Mouse (Mus musculus): ENCODE data around the gene Rp9. TPM values are rescaled to one million over a fixed set of nuclear protein-coding genes. Genes with fewer than 3 reads are reported as not detected.
"Not testable (repeated sequence)": the region's sequence is repeated elsewhere in the genome, so short reads cannot be mapped to it uniquely, and the experiment has no call there.

Rp9 gene
- polyA plus RNA-seq, 1 experiment from 2014 or later: 43.9 TPM

DNA sequence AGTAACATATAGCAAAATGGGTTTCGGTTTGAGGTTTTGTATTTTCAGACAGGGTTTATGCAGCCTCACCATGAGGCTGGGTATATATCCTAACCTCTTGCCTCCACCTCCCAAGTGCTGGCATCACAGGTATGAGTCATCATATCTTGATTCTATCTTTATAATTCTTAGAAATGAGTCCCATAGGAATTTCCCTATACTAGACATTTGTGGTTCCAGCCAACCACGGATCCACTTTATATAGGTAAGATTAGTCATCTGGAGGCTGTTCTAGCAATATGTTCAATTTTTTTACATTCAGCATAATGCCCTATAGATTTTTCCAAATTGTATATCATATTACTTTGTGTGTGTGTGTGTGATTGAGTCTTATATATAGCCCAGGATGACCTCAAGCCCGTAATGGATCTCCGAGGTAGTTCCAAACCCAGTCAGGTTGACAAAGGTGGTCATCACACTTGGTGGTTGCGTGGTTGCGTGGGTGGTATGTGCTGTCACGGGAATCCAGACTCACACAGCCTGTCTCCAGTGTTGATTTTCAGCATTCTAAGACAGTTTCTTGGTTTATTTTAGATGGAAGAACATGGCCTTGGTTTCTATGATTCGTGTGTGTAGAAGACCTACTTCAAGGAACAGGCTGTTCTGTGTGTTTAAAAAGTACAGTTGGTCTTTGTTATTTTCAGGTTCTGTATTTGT, 14.5 kb upstream of the Rp9 start:
- whole genome bisulfite sequencing: 96% methylated on average over 8 of the region's 8 CpGs
- H3K27me3 ChIP-seq (ENCODE audit: poor library complexity, severe bottlenecking): no peaks in the 10 kb centered on the region
- no peaks in the 10 kb centered on the region for H3K4me1 ChIP-seq
- H3K9me3 ChIP-seq: no peaks in the 10 kb centered on the region
- H3K27ac ChIP-seq: no peak overlapping the region
- H3K4me3 ChIP-seq: no peak overlapping the region
- no peaks in the 10 kb centered on the region for H3K36me3 ChIP-seq (replicated peaks)
- DNase-seq (ENCODE audit: extremely low spot score, low spot score): no peak

DNA sequence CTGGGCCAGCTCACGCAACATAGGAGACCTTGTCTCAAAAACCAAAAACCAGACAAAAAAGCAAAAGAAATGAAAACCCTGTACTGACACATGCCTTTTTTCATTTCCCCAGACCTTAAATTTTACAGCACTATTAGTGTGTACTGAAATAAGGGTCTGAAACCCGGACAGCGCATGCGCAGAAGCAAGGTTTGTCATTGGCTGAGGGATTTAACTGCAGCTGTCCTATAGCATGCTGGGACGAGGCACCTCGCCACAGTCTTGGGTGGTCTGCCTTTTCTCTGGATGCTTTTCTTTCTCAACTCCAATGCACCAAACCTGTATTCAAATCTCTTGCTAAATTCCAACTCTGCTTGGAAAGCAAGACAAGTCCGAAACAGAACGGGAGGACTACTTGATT, 9.4 kb upstream of the Rp9 start:
- Histone ChIP-seq H3K27ac (no peak overlapping the region), H3K9me3 (no peaks in the 10 kb centered on the region), H3K36me3 (replicated peaks) (no peaks in the 10 kb centered on the region), H3K27me3 (ENCODE audit: poor library complexity, severe bottlenecking) (no peaks in the 10 kb centered on the region), H3K4me3 (no peak overlapping the region), H3K4me1 (peaks cover 19% of the 10 kb centered on the region)
- 92% methylated on average over 8 of the region's 8 CpGs for WGBS
- no peak for DNase-seq (ENCODE audit: extremely low spot score, low spot score)

DNA sequence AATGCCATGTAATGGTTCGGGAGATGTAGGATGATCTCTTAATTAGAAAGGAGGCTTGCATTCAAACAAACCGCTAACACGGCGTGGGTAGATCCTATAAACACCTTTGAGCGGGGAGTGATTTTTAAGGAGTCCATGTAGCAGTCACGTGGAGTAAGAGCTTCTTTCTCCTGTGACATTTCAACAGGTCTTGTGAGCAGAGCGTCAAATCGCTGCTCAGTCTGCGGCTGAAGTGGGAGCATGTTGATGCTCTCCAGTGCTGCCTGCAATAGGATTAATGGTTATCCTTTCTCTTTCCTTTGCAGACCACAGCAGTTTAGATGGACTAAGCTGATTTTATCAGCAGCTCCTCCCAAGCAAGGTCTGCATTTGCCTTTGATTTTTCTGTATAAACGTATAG, 6.7 kb upstream of the Rp9 start:
- Histone ChIP-seq H3K36me3 (replicated peaks) (no peaks in the 10 kb centered on the region), H3K9me3 (no peaks in the 10 kb centered on the region), H3K4me3 (peak overlapping the region; percentile 73), H3K27me3 (ENCODE audit: poor library complexity, severe bottlenecking) (no peaks in the 10 kb centered on the region), H3K27ac (no peak overlapping the region), H3K4me1 (peaks cover 19% of the 10 kb centered on the region)
- WGBS: 7% methylated on average over 10 of the region's 10 CpGs
- peak; percentile 16 for DNase-seq (ENCODE audit: extremely low spot score, low spot score)

DNA sequence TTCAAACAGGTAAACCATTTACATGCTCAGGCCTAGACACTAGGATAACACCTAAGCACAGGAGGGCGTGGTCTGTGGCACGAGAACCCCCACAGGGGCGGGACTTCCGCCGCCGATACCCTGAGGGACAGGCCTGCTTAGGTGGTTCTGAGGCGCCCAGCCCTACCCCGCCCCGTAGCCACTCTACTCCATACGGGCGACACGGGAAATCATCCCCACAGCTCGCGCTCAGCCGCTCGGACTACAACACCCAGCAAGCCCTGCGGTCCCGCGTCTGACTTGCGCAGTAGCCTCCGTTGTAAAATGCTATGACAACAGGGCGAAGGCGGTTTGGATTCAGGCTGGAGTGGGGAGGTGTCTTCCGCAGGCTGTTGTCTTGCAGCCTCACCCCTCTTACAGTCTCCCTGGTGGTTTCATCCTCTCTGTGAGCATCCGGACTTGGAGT, 5.9 kb upstream of the Rp9 start, which contains the start of gene Bbs9:
Gene Bbs9 (plus strand): TSS at position 292 of the 445 bp plus-strand sequence.
- Histone ChIP-seq H3K27me3 (ENCODE audit: poor library complexity, severe bottlenecking) (no peaks in the 10 kb centered on the region), H3K27ac (peak within 1 kb of the TSS; percentile 81), H3K36me3 (replicated peaks) (no peaks in the 10 kb centered on the region), H3K9me3 (no peaks in the 10 kb centered on the region), H3K4me3 (peak within 1 kb of the TSS; percentile 73), H3K4me1 (peaks cover 19% of the 10 kb centered on the region)
- peak; percentile 90 for DNase-seq (ENCODE audit: extremely low spot score, low spot score)
- WGBS: under 1% methylated on average over 25 of the region's 25 CpGs

DNA sequence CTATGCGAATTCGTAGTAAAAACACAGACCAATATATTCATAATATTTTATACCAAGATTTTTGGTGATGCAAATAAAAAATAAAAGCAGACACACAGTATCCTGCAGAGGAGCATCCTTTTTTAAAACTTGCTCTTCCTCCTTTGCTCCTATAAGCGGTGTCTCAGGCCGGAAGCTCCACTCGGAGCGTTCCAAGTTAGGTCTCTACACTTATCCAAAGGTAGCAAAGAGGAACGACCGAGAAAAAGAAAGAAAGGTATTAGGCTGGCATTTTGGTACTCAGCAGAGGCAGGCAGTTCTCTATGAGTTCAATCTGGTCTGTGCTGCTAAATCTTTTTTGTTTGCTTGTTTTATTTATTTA, 664 bp downstream of the Rp9 start:
- peaks cover 11% of the 10 kb centered on the region for H3K4me1 ChIP-seq
- H3K9me3 ChIP-seq: no peaks in the 10 kb centered on the region
- WGBS: 82% methylated on average over 8 of the region's 8 CpGs
- H3K4me3 ChIP-seq: peak overlapping the region; percentile 91; the same call in 1 of the 2 replicates
- no peak overlapping the region for H3K27ac ChIP-seq
- DNase-seq (ENCODE audit: extremely low spot score, low spot score): no peak
- H3K27me3 ChIP-seq (ENCODE audit: poor library complexity, severe bottlenecking): no peaks in the 10 kb centered on the region
- H3K36me3 ChIP-seq (replicated peaks): peaks cover 19% of the 10 kb centered on the region

DNA sequence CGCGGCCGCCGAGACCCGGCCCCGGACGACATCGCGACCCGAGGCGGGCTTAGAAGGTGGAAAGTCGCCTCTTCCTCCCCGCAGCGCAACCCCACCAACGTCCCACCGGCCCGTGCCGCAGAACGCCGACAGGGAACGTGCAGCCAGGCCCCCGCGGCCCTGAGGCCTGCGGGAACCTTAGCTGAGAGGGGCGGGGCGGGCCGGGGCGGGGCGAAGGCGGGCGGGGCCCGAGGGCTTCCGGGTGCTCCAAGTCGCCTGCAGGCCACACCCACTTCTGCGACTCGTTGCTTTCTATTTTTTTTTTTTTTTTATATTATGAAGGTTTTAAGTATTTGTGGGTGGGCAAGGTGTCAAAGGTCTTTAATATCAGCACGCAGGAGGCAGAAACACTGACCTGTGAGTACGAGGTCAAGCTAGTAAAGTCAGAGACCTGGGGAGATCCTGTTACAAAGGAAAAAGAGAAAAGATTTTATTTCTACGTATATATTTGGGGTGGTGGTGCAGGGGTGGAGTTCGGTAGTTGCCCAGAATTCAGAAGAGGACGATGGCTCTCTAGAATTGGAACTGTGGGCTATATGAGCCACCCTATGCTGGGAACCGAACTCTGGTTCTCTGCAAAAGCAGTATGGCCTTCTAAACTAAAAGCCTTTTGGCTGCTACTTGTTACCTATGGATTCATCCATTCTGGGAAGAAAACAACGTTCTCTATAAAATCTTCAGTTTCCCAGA, 1.2 kb downstream of the Rp9 start:
- peaks cover 19% of the 10 kb centered on the region for H3K36me3 ChIP-seq (replicated peaks)
- 4% methylated on average over 41 of the region's 43 CpGs for WGBS
- H3K27me3 ChIP-seq (ENCODE audit: poor library complexity, severe bottlenecking): no peaks in the 10 kb centered on the region
- peak overlapping the region; percentile 95 for H3K27ac ChIP-seq
- H3K9me3 ChIP-seq: no peaks in the 10 kb centered on the region
- peak; percentile 84 for DNase-seq (ENCODE audit: extremely low spot score, low spot score)
- peaks cover 11% of the 10 kb centered on the region for H3K4me1 ChIP-seq
- peak overlapping the region; percentile 91 for H3K4me3 ChIP-seq

DNA sequence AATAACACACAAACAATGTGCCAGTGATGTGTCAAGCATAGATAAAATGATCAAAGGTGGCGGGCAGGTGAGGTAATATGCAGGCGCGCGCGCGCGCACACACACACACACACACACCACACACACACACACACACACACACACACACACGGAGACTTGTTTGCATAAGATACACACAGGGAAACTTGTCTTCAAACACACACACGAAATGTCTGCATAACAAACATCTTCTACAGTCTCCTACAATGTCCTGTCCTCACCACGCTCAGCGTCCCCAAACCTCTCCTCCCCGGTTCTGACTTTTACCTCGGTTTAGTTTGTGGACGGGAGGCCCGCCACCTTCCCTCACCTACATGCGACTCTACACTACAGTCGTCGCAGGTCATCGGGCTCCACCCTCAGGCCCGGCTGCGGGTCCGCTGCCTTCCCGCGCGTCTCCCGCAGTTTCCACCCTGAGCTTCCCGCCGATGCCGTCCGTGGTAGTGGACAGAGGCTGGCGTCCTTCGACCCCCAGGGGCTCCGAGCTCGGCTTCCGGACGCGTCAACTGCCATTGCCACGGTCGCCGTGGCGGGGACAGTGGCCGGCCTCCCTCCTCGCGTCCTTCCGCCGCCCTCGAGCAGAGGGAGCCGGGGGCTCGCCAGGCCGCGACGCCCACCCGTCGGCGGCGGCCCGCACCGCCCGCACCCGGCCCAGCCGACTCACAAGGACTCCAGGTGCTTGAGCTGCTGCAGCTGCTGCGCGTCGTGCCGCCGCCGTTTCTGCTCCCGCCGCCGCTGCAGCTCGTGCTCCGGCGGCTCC, 2.0 kb downstream of the Rp9 start:
- no peaks in the 10 kb centered on the region for H3K27me3 ChIP-seq (ENCODE audit: poor library complexity, severe bottlenecking)
- DNase-seq (ENCODE audit: extremely low spot score, low spot score): no peak
- WGBS: 2% methylated on average over 73 of the region's 73 CpGs
- peaks cover 11% of the 10 kb centered on the region for H3K4me1 ChIP-seq
- peak overlapping the region; percentile 91 for H3K4me3 ChIP-seq
- peak overlapping the region; percentile 95 for H3K27ac ChIP-seq
- H3K36me3 ChIP-seq (replicated peaks): peaks cover 20% of the 10 kb centered on the region
- H3K9me3 ChIP-seq: no peaks in the 10 kb centered on the region

DNA sequence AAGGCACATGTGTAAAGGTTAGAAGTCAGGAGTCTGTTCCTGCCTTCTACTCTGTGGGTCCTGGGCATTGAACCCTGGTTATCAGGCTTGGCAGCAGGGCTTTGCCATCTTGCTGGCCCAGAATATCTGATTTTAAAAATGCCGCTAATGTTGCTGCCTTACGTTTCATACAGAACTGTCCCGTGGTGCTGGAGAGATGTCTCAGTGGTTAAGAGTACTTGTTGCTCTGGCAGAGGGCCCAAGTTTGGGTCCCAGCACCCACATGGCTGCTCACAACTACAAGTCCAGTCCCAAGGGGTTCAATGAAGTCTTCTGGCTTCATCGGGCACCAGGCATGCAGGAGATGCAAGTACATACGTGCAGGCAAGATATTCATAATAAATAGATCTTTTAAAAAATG, 3.3 kb downstream of the Rp9 start:
- 95% methylated on average over 5 of the region's 5 CpGs for WGBS
- no peaks in the 10 kb centered on the region for H3K9me3 ChIP-seq
- no peaks in the 10 kb centered on the region for H3K27me3 ChIP-seq (ENCODE audit: poor library complexity, severe bottlenecking)
- H3K4me3 ChIP-seq: no peak overlapping the region
- H3K4me1 ChIP-seq: peaks cover 11% of the 10 kb centered on the region
- no peak overlapping the region for H3K27ac ChIP-seq
- DNase-seq (ENCODE audit: extremely low spot score, low spot score): no peak
- H3K36me3 ChIP-seq (replicated peaks): peaks cover 32% of the 10 kb centered on the region

DNA sequence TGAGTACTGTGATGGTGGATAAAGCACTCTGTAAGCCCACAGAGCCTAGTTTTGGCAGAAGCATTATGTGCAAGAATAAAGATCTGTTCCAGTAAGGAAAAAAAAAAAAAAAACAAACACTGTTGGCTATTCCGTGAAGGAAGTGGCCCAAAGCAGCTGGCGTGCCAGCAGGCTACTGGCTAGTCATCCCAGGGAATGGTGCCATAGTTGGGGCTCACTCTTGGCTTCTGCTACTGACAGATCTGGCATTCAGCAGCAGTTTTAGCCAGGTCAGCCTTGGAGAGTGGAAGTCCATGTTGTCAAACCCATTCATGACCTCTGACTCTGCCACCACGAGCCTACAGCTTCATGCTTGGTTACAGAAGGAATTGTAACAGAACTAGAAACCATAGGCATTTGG, 7.6 kb downstream of the Rp9 start:
- H3K27me3 ChIP-seq (ENCODE audit: poor library complexity, severe bottlenecking): no peaks in the 10 kb centered on the region
- H3K36me3 ChIP-seq (replicated peaks): peaks cover 51% of the 10 kb centered on the region
- H3K27ac ChIP-seq: no peak overlapping the region
- peaks cover under 1% of the 10 kb centered on the region for H3K4me1 ChIP-seq
- no peak overlapping the region for H3K4me3 ChIP-seq
- 92% methylated on average over 3 of the region's 3 CpGs for WGBS
- no peaks in the 10 kb centered on the region for H3K9me3 ChIP-seq
- DNase-seq (ENCODE audit: extremely low spot score, low spot score): no peak

DNA sequence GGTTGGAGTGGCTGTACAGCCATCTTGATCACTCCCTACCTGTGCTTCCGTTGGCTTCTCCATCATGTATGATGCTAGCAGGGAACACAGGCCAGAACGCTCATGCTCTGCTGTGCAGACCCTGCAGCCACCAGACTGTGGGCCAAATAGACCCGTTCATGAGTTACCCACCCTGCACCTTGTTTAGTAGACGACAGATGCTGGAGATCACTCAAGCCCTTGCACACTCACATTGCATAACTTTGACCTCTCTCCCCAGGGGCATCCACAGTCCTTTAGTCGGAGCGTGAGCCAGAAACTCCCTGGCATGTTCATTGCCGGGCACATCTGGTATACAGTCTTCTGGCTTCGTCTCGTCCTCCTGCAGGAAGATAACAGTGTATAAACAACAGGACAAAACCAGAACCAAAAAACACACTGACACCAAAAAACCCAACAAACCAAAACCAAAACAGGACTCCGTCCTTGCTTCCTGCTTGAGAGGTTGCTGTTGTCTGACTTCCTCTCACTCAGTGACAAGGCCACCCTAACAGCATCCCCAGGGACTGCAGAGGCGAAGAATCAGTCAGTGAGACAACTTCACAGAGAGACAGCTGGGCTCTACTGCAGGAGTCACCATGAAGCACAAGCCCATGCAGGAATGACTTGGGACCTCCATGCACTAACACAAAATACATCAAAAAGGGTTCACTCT, 12.3 kb downstream of the Rp9 start:
- peaks cover 75% of the 10 kb centered on the region for H3K36me3 ChIP-seq (replicated peaks)
- H3K27ac ChIP-seq: no peak overlapping the region
- no peaks in the 10 kb centered on the region for H3K9me3 ChIP-seq
- H3K27me3 ChIP-seq (ENCODE audit: poor library complexity, severe bottlenecking): no peaks in the 10 kb centered on the region
- no peaks in the 10 kb centered on the region for H3K4me1 ChIP-seq
- no peak for DNase-seq (ENCODE audit: extremely low spot score, low spot score)
- no peak overlapping the region for H3K4me3 ChIP-seq
- whole genome bisulfite sequencing: 91% methylated on average over 11 of the region's 11 CpGs

DNA sequence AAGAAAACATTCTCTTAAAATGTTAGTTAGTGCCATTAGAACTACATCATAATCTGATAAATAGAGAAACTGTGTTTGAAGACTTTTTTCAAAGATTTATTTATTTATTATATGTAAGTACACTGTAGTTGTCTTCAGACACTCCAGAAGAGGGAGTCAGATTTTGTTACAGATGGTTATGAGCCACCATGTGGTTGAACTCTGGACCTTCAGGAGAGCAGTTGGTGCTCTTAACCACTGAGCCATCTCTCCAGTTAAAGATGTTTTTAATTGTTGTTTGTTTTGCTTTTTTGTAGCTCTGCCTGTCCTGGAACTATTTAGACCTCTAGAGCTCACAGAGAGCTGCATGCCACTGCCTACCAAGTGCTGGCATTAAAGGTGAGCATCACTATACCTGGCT, 14.5 kb downstream of the Rp9 start:
- Histone ChIP-seq H3K36me3 (replicated peaks) (peaks cover 82% of the 10 kb centered on the region), H3K4me3 (no peak overlapping the region), H3K27me3 (ENCODE audit: poor library complexity, severe bottlenecking) (no peaks in the 10 kb centered on the region), H3K4me1 (no peaks in the 10 kb centered on the region), H3K27ac (no peak overlapping the region), H3K9me3 (no peaks in the 10 kb centered on the region)
- no peak for DNase-seq (ENCODE audit: extremely low spot score, low spot score)

DNA sequence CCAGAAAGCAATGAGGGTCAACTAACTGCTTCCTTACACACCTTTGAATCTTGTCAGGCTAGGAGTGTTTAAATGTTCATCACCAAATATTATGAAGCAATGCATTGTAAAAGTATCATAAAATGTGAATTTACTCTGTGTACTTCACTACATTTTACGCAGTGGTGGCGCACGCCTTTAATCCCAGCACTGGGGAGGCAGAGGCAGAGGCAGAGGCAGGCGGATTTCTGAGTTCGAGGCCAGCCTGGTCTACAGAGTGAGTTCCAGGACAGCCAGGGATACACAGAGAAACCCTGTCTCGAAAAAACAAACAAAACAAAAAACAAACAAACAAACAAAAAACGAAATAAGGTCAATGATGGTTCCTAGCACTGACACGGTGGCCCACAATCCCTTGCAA, 15.6 kb downstream of the Rp9 start, which contains the start of gene Gm17545:
Gene Gm17545 (plus strand): TSS at position 301 of the 400 bp plus-strand sequence.
- H3K4me3 ChIP-seq; H3K4me1 ChIP-seq; DNase-seq (ENCODE audit: extremely low spot score, low spot score); H3K27me3 ChIP-seq (ENCODE audit: poor library complexity, severe bottlenecking); H3K27ac ChIP-seq; H3K9me3 ChIP-seq: not testable (repeated sequence)
- WGBS: 93% methylated on average over 8 of the region's 8 CpGs
- H3K36me3 ChIP-seq (replicated peaks): peaks cover 92% of the 10 kb centered on the region

Data from forebrain, embryonic 10.5 days (tissue).